Mouse (Mus musculus): Measurements from ENCODE around the gene Pi4kb.
"Not testable (repeated sequence)": the region's sequence is repeated elsewhere in the genome, so short reads cannot be mapped to it uniquely, and the experiment has no call there.

Gene Pi4kb

GRCm38 (mm10) chr3:94974528-94975422 is at the start of gene Pi4kb:
TSS of gene Pi4kb (plus strand) at chr3:94974731.
- peak; percentile 88 for DNase-seq (ENCODE audit: low read depth, low spot score)

- not testable (repeated sequence) for DNase-seq (ENCODE audit: low read depth, low spot score)
These were observed 48.2 kb upstream of the Pi4kb start for GRCm38 (mm10) chr3:94926301-94926736.

GRCm38 (mm10) chr3:94928979-94929378 is 45.6 kb upstream of the Pi4kb start:
- not testable (repeated sequence) for DNase-seq (ENCODE audit: low read depth, low spot score)

- not testable (repeated sequence) for DNase-seq (ENCODE audit: low read depth, low spot score)
These were observed 43.9 kb upstream of the Pi4kb start for GRCm38 (mm10) chr3:94930386-94931266.

- DNase-seq (ENCODE audit: low read depth, low spot score): not testable (repeated sequence)
These were observed 43.0 kb upstream of the Pi4kb start for GRCm38 (mm10) chr3:94931427-94932082.

- not testable (repeated sequence) for DNase-seq (ENCODE audit: low read depth, low spot score)
These were observed 42.3 kb upstream of the Pi4kb start for GRCm38 (mm10) chr3:94932279-94932678.

GRCm38 (mm10) chr3:94932809-94933564 is 41.5 kb upstream of the Pi4kb start, which contains the start of gene Selenbp1:
TSS of gene Selenbp1 (plus strand) at chr3:94933056.
- no peak for DNase-seq (ENCODE audit: low read depth, low spot score)

GRCm38 (mm10) chr3:94933604-94934003 is 40.9 kb upstream of the Pi4kb start:
- not testable (repeated sequence) for DNase-seq (ENCODE audit: low read depth, low spot score)

- DNase-seq (ENCODE audit: low read depth, low spot score): not testable (repeated sequence)
These were observed 40.0 kb upstream of the Pi4kb start for GRCm38 (mm10) chr3:94934564-94934963.

- not testable (repeated sequence) for DNase-seq (ENCODE audit: low read depth, low spot score)
These were observed 39.2 kb upstream of the Pi4kb start for GRCm38 (mm10) chr3:94935332-94935731.

GRCm38 (mm10) chr3:94936147-94936546 is 38.4 kb upstream of the Pi4kb start:
- not testable (repeated sequence) for DNase-seq (ENCODE audit: low read depth, low spot score)

- DNase-seq (ENCODE audit: low read depth, low spot score): not testable (repeated sequence)
These were observed 37.3 kb upstream of the Pi4kb start for GRCm38 (mm10) chr3:94937194-94937593.

GRCm38 (mm10) chr3:94940033-94940432 is 34.5 kb upstream of the Pi4kb start:
- DNase-seq (ENCODE audit: low read depth, low spot score): not testable (repeated sequence)

GRCm38 (mm10) chr3:94942211-94942967 is 32.1 kb upstream of the Pi4kb start:
- not testable (repeated sequence) for DNase-seq (ENCODE audit: low read depth, low spot score)

- not testable (repeated sequence) for DNase-seq (ENCODE audit: low read depth, low spot score)
These were observed 30.8 kb upstream of the Pi4kb start for GRCm38 (mm10) chr3:94943706-94944105.

- no peak for DNase-seq (ENCODE audit: low read depth, low spot score)
These were observed 26.4 kb upstream of the Pi4kb start for GRCm38 (mm10) chr3:94948066-94948614.

GRCm38 (mm10) chr3:94949645-94950044 is 24.9 kb upstream of the Pi4kb start:
- no peak for DNase-seq (ENCODE audit: low read depth, low spot score)

- no peak for DNase-seq (ENCODE audit: low read depth, low spot score)
These were observed 21.7 kb upstream of the Pi4kb start for GRCm38 (mm10) chr3:94952806-94953205.

- no peak for DNase-seq (ENCODE audit: low read depth, low spot score)
These were observed 21.2 kb upstream of the Pi4kb start for GRCm38 (mm10) chr3:94953384-94953763.
